Mouse (Mus musculus) cerebellum, adult 2 months (tissue): ENCODE data around the gene Piezo1.

Source experiments
- CTCF ChIP-seq: fragments of 200-500 bp; IDR thresholded peaks from 2 replicates; pipeline ENCODE4 v1.5.1; 2011; ENCODE audit warnings: low read depth, mild to moderate bottlenecking, control low read depth, low read length, moderate library complexity, borderline replicate concordance; ENCODE audit not compliant: insufficient read depth
- POLR2A ChIP-seq: fragments of 200-500 bp; IDR thresholded peaks from 2 replicates; pipeline ENCODE4 v1.6.1; 2011; ENCODE audit warnings: low read length, control low read depth, borderline replicate concordance; ENCODE audit not compliant: insufficient read depth

GRCm38 (mm10) chr8:122452154-122452553 is 99.0 kb downstream of the Piezo1 start:
- no peak for TF ChIP-seq POLR2A
- no peak for TF ChIP-seq CTCF
